16 mouse cellular contexts compared by ENCODE assay signal in genomic region chr8:112427721-112428389, GRCm38 (mm10).
DNase-seq lines count a peak whose midpoint lies in the region; ATAC-seq and TF ChIP-seq lines count a peak whose summit lies in the region.
"Had no signal": no experiment of that assay in that cellular context is flagged by ENCODE, and none has a peak within 500 bp of the region (broad histone marks: within the 10 kb centered on the region; RNA-seq: fewer than 3 reads in every experiment).

No protein-coding gene starts in this region.

- ATAC-seq in hindbrain, embryonic 13.5 days (ENCODE audit: low FRiP score), result peak; percentile 65
- ATAC-seq in midbrain, embryonic 15.5 days (replicated peaks), result peak; percentile 20; the same call in 1 of the 2 replicates
- no peak for ATAC-seq in intestine, embryonic 16.5 days
- ATAC-seq: intestine, embryonic 15.5 days had no signal

- peak; percentile 6 to 16 for DNase-seq in cerebellum, postnatal 14 days
- DNase-seq in cerebellum, adult 11 months, result no peak
- peak; percentile 60 for DNase-seq in brain, embryonic 14.5 days (ENCODE audit: low read depth)
- DNase-seq in spleen, postnatal 14 days (ENCODE audit: low spot score in 2 of 2), result no peak
- no peak for DNase-seq in adrenal gland, adult 18-20 months (ENCODE audit: low spot score in 2 of 2)
- DNase-seq: adrenal gland, postnatal 14 days; heart, postnatal 10 days; kidney, postnatal 10 days; lung, postnatal 36 days; spleen, adult 18-20 months had no signal

- H3K4me2 ChIP-seq in hindbrain, embryonic 13.5 days, result peak overlapping the region; percentile 51
- peak overlapping the region; percentile 52 for H3K4me2 ChIP-seq in midbrain, embryonic 15.5 days
- no peak overlapping the region for H3K4me2 ChIP-seq in intestine, embryonic 16.5 days (ENCODE audit: low read depth, low read length)
- H3K4me2 ChIP-seq: intestine, embryonic 15.5 days; limb, embryonic 12.5 days; liver, embryonic 15.5 days had no signal

- 0 out of 2 replicates have a peak overlapping the region, but pooled peaks have one; percentile 24 for H3K9ac ChIP-seq in hindbrain, embryonic 13.5 days
- H3K9ac ChIP-seq in midbrain, embryonic 15.5 days, result 0 out of 2 replicates have a peak overlapping the region, but pooled peaks have one; percentile 11
- H3K9ac ChIP-seq in intestine, embryonic 16.5 days (ENCODE audit: low read depth, low read length), result no peak overlapping the region
- H3K9ac ChIP-seq: intestine, embryonic 15.5 days; limb, embryonic 12.5 days; liver, embryonic 15.5 days had no signal

- H3K27me3 ChIP-seq in hindbrain, embryonic 13.5 days, result no peaks in the 10 kb centered on the region
- H3K27me3 ChIP-seq in midbrain, embryonic 15.5 days (replicated peaks), result no peaks in the 10 kb centered on the region
- no peaks in the 10 kb centered on the region for H3K27me3 ChIP-seq in intestine, embryonic 16.5 days (replicated peaks; ENCODE audit: control insufficient read depth, insufficient read depth, low read length)
- H3K27me3 ChIP-seq: intestine, embryonic 15.5 days; limb, embryonic 12.5 days; liver, embryonic 15.5 days had no signal

- peak overlapping the region; percentile 64 for H3K27ac ChIP-seq in hindbrain, embryonic 13.5 days
- H3K27ac ChIP-seq in midbrain, embryonic 15.5 days, result no peak overlapping the region
- H3K27ac ChIP-seq in intestine, embryonic 16.5 days (ENCODE audit: low read length), result no peak overlapping the region
- H3K27ac ChIP-seq: intestine, embryonic 15.5 days; limb, embryonic 12.5 days; liver, embryonic 15.5 days had no signal

- TF ChIP-seq CTCF in brain, embryonic 14.5 days (IDR thresholded peaks at IDR 0.05; ENCODE audit: borderline replicate concordance, extremely low read depth, insufficient read depth, insufficient read length), result no peak

- H3K4me3 ChIP-seq in hindbrain, embryonic 13.5 days, result peak overlapping the region; percentile 20
- H3K4me3 ChIP-seq in midbrain, embryonic 15.5 days, result peak overlapping the region; percentile 26
- no peak overlapping the region for H3K4me3 ChIP-seq in intestine, embryonic 16.5 days (ENCODE audit: low read length)
- H3K4me3 ChIP-seq: intestine, embryonic 15.5 days; limb, embryonic 12.5 days; liver, embryonic 15.5 days had no signal

- no peak for TF ChIP-seq POLR2A in brain, embryonic 14.5 days (IDR thresholded peaks at IDR 0.05; ENCODE audit: borderline replicate concordance, extremely low read depth, insufficient read depth, insufficient read length, poor library complexity, severe bottlenecking)

- H3K36me3 ChIP-seq in hindbrain, embryonic 13.5 days, result no peaks in the 10 kb centered on the region
- no peaks in the 10 kb centered on the region for H3K36me3 ChIP-seq in midbrain, embryonic 15.5 days (replicated peaks)
- H3K36me3 ChIP-seq in intestine, embryonic 16.5 days (ENCODE audit: control insufficient read depth, insufficient read depth, low read length), result no peaks in the 10 kb centered on the region
- H3K36me3 ChIP-seq: intestine, embryonic 15.5 days; limb, embryonic 12.5 days; liver, embryonic 15.5 days had no signal

- WGBS in hindbrain, embryonic 13.5 days, result 37% methylated on average over 19 of the region's 19 CpGs
- 16% methylated on average over 19 of the region's 19 CpGs for WGBS in midbrain, embryonic 15.5 days
- 50% methylated on average over 19 of the region's 19 CpGs for WGBS in intestine, embryonic 16.5 days

- no peaks in the 10 kb centered on the region for H3K9me3 ChIP-seq in hindbrain, embryonic 13.5 days
- H3K9me3 ChIP-seq in midbrain, embryonic 15.5 days, result no peaks in the 10 kb centered on the region
- H3K9me3 ChIP-seq in intestine, embryonic 16.5 days (ENCODE audit: control insufficient read depth, low read length), result no peaks in the 10 kb centered on the region
- H3K9me3 ChIP-seq: intestine, embryonic 15.5 days; limb, embryonic 12.5 days had no signal

- H3K4me1 ChIP-seq in hindbrain, embryonic 13.5 days (replicated peaks), result peaks cover 19% of the 10 kb centered on the region
- H3K4me1 ChIP-seq in midbrain, embryonic 15.5 days, result peaks cover 16% of the 10 kb centered on the region
- no peaks in the 10 kb centered on the region for H3K4me1 ChIP-seq in intestine, embryonic 16.5 days (ENCODE audit: control insufficient read depth, insufficient read depth, low read length)
- H3K4me1 ChIP-seq: intestine, embryonic 15.5 days; limb, embryonic 12.5 days; liver, embryonic 15.5 days had no signal

Comparison
In these comparisons a context has a peak if more than half of its experiments do, and no peak if none do; other contexts are left out.
1. DNase-seq: peak in cerebellum, postnatal 14 days (2 of 2) and brain, embryonic 14.5 days (single experiment); none in cerebellum, adult 11 months (single experiment), spleen, postnatal 14 days (0 of 2) and adrenal gland, adult 18-20 months (0 of 2).